Mouse (Mus musculus) cortical plate, adult 2 months (tissue): ENCODE measurements around the gene Ttc6. TPM values are rescaled to one million over a fixed set of nuclear protein-coding genes. Genes with fewer than 3 reads are reported as not detected.

Source experiments
- H3K27ac ChIP-seq: fragments of 200-500 bp; 2 replicates; pipeline ENCODE4 v1.5.1; 2012; ENCODE audit warnings: low read length, control low read depth, inconsistent platforms; ENCODE audit not compliant: insufficient read depth
- H3K4me1 ChIP-seq: fragments of 200-500 bp; 2 replicates; pipeline ENCODE4 v1.6.1; 2011; ENCODE audit warnings: low read length; ENCODE audit not compliant: control insufficient read depth, insufficient read depth
- H3K4me3 ChIP-seq: fragments of 200-500 bp; 2 replicates; pipeline ENCODE4 v1.5.1; 2011; ENCODE audit warnings: mild to moderate bottlenecking, low read length, control low read depth; ENCODE audit not compliant: insufficient read depth
- CTCF ChIP-seq: fragments of 200-500 bp; IDR thresholded peaks from 2 replicates; pipeline ENCODE4 v1.5.1; 2011; ENCODE audit warnings: mild to moderate bottlenecking, control low read depth, low read length; ENCODE audit not compliant: insufficient read depth; ENCODE audit errors: extremely low read depth
- POLR2A ChIP-seq: fragments of 200-500 bp; IDR thresholded peaks from 2 replicates; pipeline ENCODE4 v1.6.1; 2011; ENCODE audit warnings: mild to moderate bottlenecking, low read length, control low read depth; ENCODE audit not compliant: insufficient read depth; ENCODE audit errors: extremely low read depth
- polyA plus RNA-seq: library from polyadenylated mRNA; depleted of rRNA; stranded (reverse); fragments of >200 nt; gene quantifications from 2 replicates; pipeline ENCODE4 v1.2.3, GENCODE M21; 2012; rRNA removed

The Ttc6 gene
- polyA plus RNA-seq, 1 experiment = 0.08 TPM

DNA sequence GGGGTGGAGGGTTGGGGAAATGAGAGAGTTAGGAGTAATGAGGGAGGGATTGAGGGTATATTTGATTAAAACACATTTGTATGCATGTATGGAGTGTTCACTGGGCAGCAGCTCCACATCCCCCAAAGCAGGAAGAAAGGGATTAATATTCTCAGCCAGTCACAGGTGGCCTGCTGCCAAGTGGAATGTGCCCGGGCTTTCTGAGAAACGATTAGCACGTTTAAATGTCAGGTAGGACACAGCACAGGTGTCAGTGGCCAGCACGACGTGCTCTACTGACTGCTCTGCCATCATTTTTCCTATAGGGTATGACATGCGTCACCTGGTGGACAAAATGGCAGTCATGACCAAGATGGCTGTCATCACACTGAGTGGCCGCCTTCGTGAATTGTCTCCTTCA, 86.8 kb downstream of the Ttc6 start:
- Histone ChIP-seq H3K4me3 (no peak overlapping the region), H3K27ac (no peak overlapping the region), H3K4me1 (no peaks in the 10 kb centered on the region)
- TF ChIP-seq CTCF = no peak
- TF ChIP-seq POLR2A = no peak

DNA sequence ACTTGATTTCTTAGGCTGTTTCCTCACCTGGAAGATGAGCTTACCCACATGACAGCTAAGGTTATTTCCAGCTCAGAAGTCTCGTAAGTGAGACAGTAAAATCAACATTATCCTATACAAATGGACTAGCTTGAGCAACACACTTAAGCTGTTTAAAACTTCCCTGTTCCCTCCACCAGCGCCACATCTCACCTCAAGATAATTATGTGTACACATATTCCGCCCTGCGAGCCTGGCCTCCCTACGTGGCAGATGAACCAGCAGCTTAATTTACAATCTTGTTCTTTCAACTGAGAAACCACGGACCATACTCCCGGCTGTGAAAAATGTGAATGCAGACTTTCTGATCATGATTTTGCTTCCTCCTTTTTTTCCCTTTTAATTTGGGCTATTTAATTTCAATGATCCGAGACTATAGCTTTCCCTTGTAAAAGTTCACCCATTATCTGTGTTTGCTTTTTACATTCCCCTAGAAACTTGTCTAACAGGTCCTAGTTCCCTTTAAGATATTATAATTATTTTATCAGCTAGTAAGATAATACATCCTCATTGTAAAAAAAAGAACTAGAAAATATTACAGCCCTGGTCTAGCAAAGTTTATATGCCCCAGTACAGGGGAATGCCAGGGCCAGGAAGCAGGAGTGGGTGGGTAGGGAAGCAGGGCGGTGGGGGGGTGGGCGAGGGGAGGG, 99.2 kb downstream of the Ttc6 start:
- no peaks in the 10 kb centered on the region for H3K4me1 ChIP-seq
- H3K27ac ChIP-seq = no peak overlapping the region
- no peak overlapping the region for H3K4me3 ChIP-seq
- TF ChIP-seq CTCF = no peak
- no peak for TF ChIP-seq POLR2A

DNA sequence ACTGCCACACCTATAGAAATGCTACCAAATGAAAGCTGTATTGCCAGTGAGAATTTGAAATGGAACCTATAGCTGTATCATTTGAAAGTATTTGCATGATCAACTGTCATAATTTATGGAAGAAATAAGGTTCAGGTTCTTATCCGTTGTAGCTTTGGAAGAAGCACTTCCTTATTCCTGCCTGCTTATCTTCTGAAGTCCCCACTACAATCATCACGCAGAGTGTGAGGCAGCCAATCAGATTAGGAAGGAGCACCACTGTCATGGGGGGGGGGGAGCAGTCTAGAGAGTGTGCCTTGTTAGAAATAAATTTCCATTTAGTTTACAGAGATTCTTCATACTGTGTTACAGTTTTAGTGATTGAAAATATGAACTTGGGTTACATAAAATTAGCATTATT, 108.5 kb downstream of the Ttc6 start:
- Histone ChIP-seq H3K4me1 (no peaks in the 10 kb centered on the region), H3K27ac (no peak overlapping the region), H3K4me3 (no peak overlapping the region)
- TF ChIP-seq CTCF (no peak), POLR2A (no peak)

DNA sequence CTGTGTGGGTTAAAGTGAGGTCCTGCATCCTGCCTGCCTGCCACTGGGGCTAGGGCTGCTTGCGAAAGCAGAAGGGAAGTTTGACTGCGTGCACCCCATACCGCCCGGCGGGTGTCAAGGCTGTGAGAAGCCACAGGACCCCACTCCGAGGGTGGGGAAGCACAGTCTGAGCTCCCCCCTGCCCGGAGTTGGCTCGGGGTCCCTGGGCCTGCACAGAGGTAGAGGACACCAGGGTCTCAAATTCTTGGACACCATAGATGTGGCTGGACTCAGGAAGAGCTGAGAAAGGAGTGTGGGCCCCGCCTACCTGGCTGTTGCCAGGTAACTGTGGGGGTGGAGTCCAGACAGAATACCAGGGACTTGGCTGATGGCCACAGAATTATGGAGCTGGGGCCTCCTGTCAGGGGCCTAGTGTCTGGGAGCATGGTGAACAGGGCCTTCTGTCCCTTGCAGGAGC, 121.1 kb downstream of the Ttc6 start:
- Histone ChIP-seq H3K4me1 (no peaks in the 10 kb centered on the region), H3K4me3 (no peak overlapping the region), H3K27ac (no peak overlapping the region)
- TF ChIP-seq CTCF (no peak), POLR2A (no peak)

DNA sequence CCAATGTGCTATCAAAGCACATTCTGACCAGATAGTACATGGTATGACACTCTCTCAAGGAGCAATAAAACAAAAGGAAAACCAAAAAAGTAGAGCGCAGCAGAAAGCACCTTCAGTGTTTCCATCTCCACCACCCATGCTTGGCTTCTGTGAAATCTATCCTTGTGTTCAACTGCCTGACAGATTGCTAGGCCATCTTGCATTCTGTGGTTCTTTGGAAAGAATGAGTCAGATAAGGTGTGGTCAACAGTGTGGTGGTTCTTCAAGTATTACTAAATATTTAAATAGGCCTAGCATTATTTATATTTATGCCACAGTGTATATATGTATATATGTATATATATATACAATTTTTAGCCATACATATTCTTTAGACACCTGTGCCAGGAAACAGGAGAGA, 146.1 kb downstream of the Ttc6 start:
- no peak for TF ChIP-seq POLR2A
- no peak for TF ChIP-seq CTCF
- Histone ChIP-seq H3K4me1 (no peaks in the 10 kb centered on the region), H3K27ac (no peak overlapping the region), H3K4me3 (no peak overlapping the region)

DNA sequence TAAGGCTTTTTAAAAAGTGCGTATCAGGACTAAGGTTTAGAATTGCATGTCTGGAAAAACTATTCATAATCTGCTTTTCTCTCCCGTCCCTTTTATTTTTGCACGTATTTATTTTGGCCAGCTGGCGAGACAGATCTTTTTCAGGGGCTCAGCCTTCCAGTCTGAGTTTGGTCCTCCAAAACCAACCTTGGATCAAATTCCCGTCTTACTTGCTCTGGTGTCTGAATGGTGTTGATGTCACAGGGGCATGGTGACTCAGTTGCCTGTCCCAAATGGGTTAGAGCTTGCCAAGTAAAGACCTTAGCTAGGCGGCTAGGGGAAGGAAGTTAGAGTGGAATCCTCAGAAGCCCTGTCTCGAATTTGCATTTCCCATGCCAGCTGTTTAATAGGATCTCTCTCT, 200.8 kb downstream of the Ttc6 start:
- no peak for TF ChIP-seq CTCF
- TF ChIP-seq POLR2A = no peak
- Histone ChIP-seq H3K27ac (no peak overlapping the region), H3K4me3 (no peak overlapping the region), H3K4me1 (peaks cover 2% of the 10 kb centered on the region; the same call in 1 of the 2 replicates)

DNA sequence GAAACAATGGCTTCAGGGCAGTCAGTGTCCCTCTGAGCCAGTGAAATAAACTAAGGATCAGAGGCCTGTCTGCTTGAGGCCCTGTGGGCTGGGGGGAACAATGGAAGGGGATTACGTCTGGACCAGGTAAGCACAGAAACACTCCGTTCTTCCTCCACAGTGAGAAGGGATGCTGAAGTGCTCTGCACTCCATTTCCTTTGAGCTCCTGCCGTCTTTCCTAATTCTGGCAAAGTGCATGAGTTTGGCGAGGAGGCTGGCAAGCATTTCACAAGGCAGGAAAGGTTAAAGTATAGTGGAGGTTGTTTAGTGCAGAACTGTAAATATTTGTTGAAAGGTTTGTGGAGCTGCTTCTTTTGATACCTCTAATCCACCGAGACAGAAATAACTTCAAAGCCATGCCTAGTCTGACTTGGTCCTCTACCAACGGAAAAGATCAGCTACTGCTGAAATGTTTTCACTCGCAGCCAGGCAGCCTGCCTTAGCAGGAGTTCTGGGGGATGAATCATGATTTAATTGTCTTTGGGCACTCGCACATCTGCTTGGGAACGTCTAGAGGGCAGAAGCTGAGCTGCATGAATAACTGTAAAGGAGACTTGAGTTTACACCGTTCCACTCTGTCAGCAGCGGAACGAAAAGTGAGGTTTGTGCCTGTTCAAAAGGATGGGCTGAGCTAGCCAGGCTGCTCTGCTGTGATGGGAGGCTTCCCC, 212.5 kb downstream of the Ttc6 start:
- TF ChIP-seq POLR2A (no peak), CTCF (no peak)
- no peaks in the 10 kb centered on the region for H3K4me1 ChIP-seq
- no peak overlapping the region for H3K4me3 ChIP-seq
- no peak overlapping the region for H3K27ac ChIP-seq

DNA sequence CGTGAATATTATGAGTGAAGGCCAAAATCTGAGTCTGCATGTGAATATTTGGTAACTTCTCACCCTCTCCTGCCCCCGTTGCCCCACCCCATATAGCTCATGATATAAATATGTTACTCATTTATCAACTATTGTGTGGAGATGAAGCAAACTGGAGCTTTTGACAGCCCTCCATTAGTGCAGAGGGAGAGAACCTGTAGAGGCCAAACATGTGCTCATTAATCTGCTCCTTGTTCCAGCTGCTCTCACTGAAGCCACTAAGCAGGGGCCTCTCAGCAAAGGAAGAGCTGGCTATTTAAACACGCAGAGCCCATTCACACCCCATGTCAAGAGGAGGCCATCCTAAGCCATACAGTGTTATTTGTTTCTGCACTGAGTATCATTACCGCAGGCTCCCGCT, 218.0 kb downstream of the Ttc6 start:
- H3K27ac ChIP-seq = no peak overlapping the region
- TF ChIP-seq POLR2A = no peak
- no peak for TF ChIP-seq CTCF
- H3K4me3 ChIP-seq = no peak overlapping the region
- H3K4me1 ChIP-seq = no peaks in the 10 kb centered on the region

DNA sequence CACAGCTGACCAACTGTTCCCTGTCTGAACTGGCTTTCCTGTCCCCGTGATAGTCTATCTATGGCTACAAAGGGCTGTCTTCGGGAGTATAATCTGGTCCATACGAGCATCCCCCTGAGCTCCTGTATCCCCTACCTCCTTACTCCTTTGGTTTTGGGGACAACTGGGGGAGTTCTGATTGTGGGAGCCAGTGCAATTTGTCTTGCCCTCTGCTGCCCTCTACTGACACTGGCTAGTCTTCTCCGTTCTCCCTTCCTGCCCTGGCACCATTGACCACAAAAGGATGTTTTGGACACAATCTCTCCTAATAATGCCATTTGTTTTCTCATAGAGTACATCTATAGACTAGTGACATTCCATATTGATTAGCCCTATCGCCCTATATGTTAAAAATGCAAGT, 223.6 kb downstream of the Ttc6 start:
- H3K4me3 ChIP-seq = no peak overlapping the region
- H3K4me1 ChIP-seq = no peaks in the 10 kb centered on the region
- TF ChIP-seq POLR2A = no peak
- peak; percentile 77 for TF ChIP-seq CTCF
- no peak overlapping the region for H3K27ac ChIP-seq

Other genes starting within 250 kb of the Ttc6 start
- gene Foxa1, start 17.2 kb upstream of the Ttc6 start, polyA plus RNA-seq = not detected in 2 replicates